ENCODE assay signal across 8 mouse cellular contexts in genomic region chr5:151189789-151190378, GRCm38 (mm10). TPM values are rescaled to one million over a fixed set of nuclear protein-coding genes. Genes with fewer than 3 reads are reported as not detected.
DNase-seq lines count a peak whose midpoint lies in the region; ATAC-seq and TF ChIP-seq lines count a peak whose summit lies in the region.

No protein-coding gene starts in this region.

- no peak for TF ChIP-seq CTCF in gastrocnemius, adult 2 months (IDR thresholded peaks at IDR 0.05)

- H3K4me1 ChIP-seq in hindbrain, embryonic 14.5 days (replicated peaks; ENCODE audit: control insufficient read depth, insufficient read depth, low read length) = no peaks in the 10 kb centered on the region; the same call in 1 of the 2 replicates

- peak overlapping the region; percentile 87 for H3K27ac ChIP-seq in gastrocnemius, adult 2 months
- H3K27ac ChIP-seq in hindbrain, embryonic 14.5 days = no peak overlapping the region
- no peak overlapping the region for H3K27ac ChIP-seq in macrophage

- WGBS in hindbrain, embryonic 14.5 days = 3% methylated on average over 27 of the region's 27 CpGs
- WGBS in macrophage (ENCODE audit: missing documents) = 7% methylated on average over 27 of the region's 27 CpGs

- H3K79me2 ChIP-seq in macrophage (ENCODE audit: inconsistent target) = no peaks in the 10 kb centered on the region

- ATAC-seq in hindbrain, embryonic 14.5 days (ENCODE audit: low FRiP score) = peak; percentile 93

- H3K4me3 ChIP-seq in gastrocnemius, adult 2 months = peak overlapping the region; percentile 88
- peak overlapping the region; percentile 47 for H3K4me3 ChIP-seq in hindbrain, embryonic 14.5 days (replicated peaks; ENCODE audit: low read length)
- H3K4me3 ChIP-seq in macrophage (ENCODE audit: inconsistent target) = peak overlapping the region; percentile 12; the same call in 1 of the 2 replicates

- peak; percentile 84 for DNase-seq in Muller cell, postnatal 12 days (ENCODE audit: inconsistent ontology term)
- peak; percentile 36 for DNase-seq in c-Kit-positive CD71-negative TER-119-negative erythroid progenitor cells, embryonic 14.5 days (ENCODE audit: low read depth)
- DNase-seq in gastrocnemius, adult 2 months = peak; percentile 78
- DNase-seq in hindbrain, embryonic 14.5 days (ENCODE audit: low spot score) = peak; percentile 69
- peak; percentile 13 to 17 for DNase-seq in left cerebral cortex, adult 8-10 months (ENCODE audit: low spot score in 2 of 2)
- peak; percentile 58 to 59 for DNase-seq in right cerebral cortex, postnatal 10 days (ENCODE audit: low spot score in 2 of 2)
- DNase-seq in spleen, postnatal 10 days (ENCODE audit: low spot score in 2 of 2) = no peak

- intact Hi-C loops in gastrocnemius, adult 2 months (cut with DNase I) = loop anchor here (5.0 to 10.0 kb wide), 2 partner anchors 48 to 175 kb away; no protein-coding TSS in a partner anchor

- no peaks in the 10 kb centered on the region; the same call in 1 of the 2 replicates for H3K27me3 ChIP-seq in hindbrain, embryonic 14.5 days (ENCODE audit: control insufficient read depth, insufficient read depth, low read length)

- H3K9me3 ChIP-seq in hindbrain, embryonic 14.5 days (ENCODE audit: control insufficient read depth, low read length) = no peaks in the 10 kb centered on the region

- peak overlapping the region; percentile 56 for H3K9ac ChIP-seq in hindbrain, embryonic 14.5 days

- peak overlapping the region; percentile 87 for H3K4me2 ChIP-seq in hindbrain, embryonic 14.5 days (replicated peaks)

- no peaks in the 10 kb centered on the region for H3K36me3 ChIP-seq in hindbrain, embryonic 14.5 days (replicated peaks; ENCODE audit: control insufficient read depth, insufficient read depth)
- no peaks in the 10 kb centered on the region for H3K36me3 ChIP-seq in macrophage (ENCODE audit: inconsistent target)

RNA-seq across cellular contexts. Expression of gene Stard13, which starts 43.8 kb away (rescaled TPM):
- 1 to 10 TPM; 6.7 to 7.4 TPM for total RNA-seq in gastrocnemius, adult 2 months (2021)
- 6.0 and 7.1 TPM in 2 replicates for polyA plus RNA-seq in hindbrain, embryonic 14.5 days (2014; fragmentation: Nextera tagmentation; extraction: Ambion mirVana)
- 10 to 100 TPM; 13.0 to 17.2 (median 14.3) TPM for total RNA-seq in left cerebral cortex, adult 8-10 months (2022)
- total RNA-seq in macrophage (2018; cell fraction: chromatin; rRNA removed) = 1 to 10 TPM in 8 of 26 experiments, under 1 TPM in 9, not detected in 9; 0.23 to 5.1 (median 0.86) TPM
- under 1 TPM in 22 of 26 experiments, not detected in 4; 0.03 to 0.25 (median 0.08) TPM for total RNA-seq in macrophage (2018; cell fraction: cytosol; rRNA removed)
- 1 to 10 TPM in 3 of 26 experiments, under 1 TPM in 13, not detected in 10; 0.06 to 1.6 (median 0.36) TPM for total RNA-seq in macrophage (2018; cell fraction: nucleus; rRNA removed)
- polyA plus RNA-seq in macrophage (2018) = 0.04 to 0.06 TPM (median 0.04 TPM) in 3 replicates

Comparison
In these comparisons a context has a peak if more than half of its experiments do, and no peak if none do; other contexts are left out.
1. DNase-seq: peak in Muller cell, postnatal 12 days (single experiment), c-Kit-positive CD71-negative TER-119-negative erythroid progenitor cells, embryonic 14.5 days (single experiment), gastrocnemius, adult 2 months (single experiment), hindbrain, embryonic 14.5 days (single experiment), left cerebral cortex, adult 8-10 months (2 of 2) and right cerebral cortex, postnatal 10 days (2 of 2); none in spleen, postnatal 10 days (0 of 2).
2. H3K4me3 ChIP-seq: peak in every context shown above with its lines; median percentile 88 in gastrocnemius, adult 2 months; 47 in hindbrain, embryonic 14.5 days; 12 in macrophage.